Mouse (Mus musculus) megakaryocyte, embryonic 14.5 days (primary cell): ENCODE measurements around the gene Cnr2.

Experiments used
- FLI1 ChIP-seq: IDR thresholded peaks from 2 replicates; pipeline ENCODE4 v1.6.1; 2012; ENCODE audit warnings: low read length, inconsistent platforms, mixed read lengths
- GATA1 ChIP-seq: IDR thresholded peaks from 3 replicates; pipeline ENCODE4 v1.6.1; 2012; ENCODE audit warnings: mixed read lengths, low read length, inconsistent platforms, borderline replicate concordance

- TF ChIP-seq GATA1 (no peak), FLI1 (no peak)
These were observed 24.8 kb upstream of the Cnr2 start for GRCm38 (mm10) chr4:135870227-135871023.
